ENCODE assay signal across 27 mouse cellular contexts in genomic region chr7:87718631-87719030, GRCm38 (mm10).
A peak's percentile ranks its signal among the peaks of the same experiment; 100 is the strongest.
DNase-seq lines count a peak whose midpoint lies in the region; ATAC-seq and TF ChIP-seq lines count a peak whose summit lies in the region.
"Had no signal": no experiment of that assay in that cellular context is flagged by ENCODE, and none has a peak within 500 bp of the region (broad histone marks: within the 10 kb centered on the region; RNA-seq: fewer than 3 reads in every experiment).

No protein-coding gene starts in this region.

- no peak for ATAC-seq in forebrain, postnatal 0 days
- ATAC-seq in forebrain, embryonic 12.5 days (ENCODE audit: low FRiP score) = no peak
- ATAC-seq: activated CD4-positive, CD25-positive, alpha-beta regulatory T cell, adult 4 months; CD4-positive, CD25-positive, alpha-beta regulatory T cell, adult 4 months; forebrain, embryonic 15.5 days; Patski had no signal

- no peak overlapping the region for H3K4me2 ChIP-seq in forebrain, postnatal 0 days (ENCODE audit: low read depth)
- no peak overlapping the region for H3K4me2 ChIP-seq in forebrain, embryonic 12.5 days
- H3K4me2 ChIP-seq: embryonic facial prominence, embryonic 15.5 days; forebrain, embryonic 15.5 days; heart, embryonic 13.5 days; hindbrain, embryonic 15.5 days had no signal

- 33% methylated on average over 1 of the region's 1 CpGs for WGBS in forebrain, postnatal 0 days
- WGBS in forebrain, embryonic 12.5 days = 67% methylated on average over 1 of the region's 1 CpGs
- WGBS in thymus, adult 2 months = 78% methylated on average over 1 of the region's 1 CpGs

- H3K27me3 ChIP-seq in forebrain, postnatal 0 days (ENCODE audit: insufficient read depth, low read length) = no peaks in the 10 kb centered on the region
- H3K27me3 ChIP-seq in forebrain, embryonic 12.5 days = no peaks in the 10 kb centered on the region
- no peaks in the 10 kb centered on the region for H3K27me3 ChIP-seq in thymus, adult 2 months (ENCODE audit: control insufficient read depth, insufficient read depth, low read length)
- H3K27me3 ChIP-seq: embryonic facial prominence, embryonic 15.5 days; forebrain, embryonic 15.5 days; heart, embryonic 13.5 days; hindbrain, embryonic 15.5 days; Patski had no signal

- H3K4me1 ChIP-seq in forebrain, postnatal 0 days (ENCODE audit: insufficient read depth) = no peaks in the 10 kb centered on the region
- no peaks in the 10 kb centered on the region for H3K4me1 ChIP-seq in forebrain, embryonic 12.5 days
- no peaks in the 10 kb centered on the region for H3K4me1 ChIP-seq in thymus, adult 2 months (replicated peaks; ENCODE audit: control insufficient read depth, insufficient read depth, low read length)
- H3K4me1 ChIP-seq: embryonic facial prominence, embryonic 15.5 days; forebrain, embryonic 10.5 days; forebrain, embryonic 15.5 days; heart, embryonic 13.5 days; hindbrain, embryonic 15.5 days had no signal

- H3K9ac ChIP-seq in forebrain, postnatal 0 days = no peak overlapping the region
- H3K9ac ChIP-seq in forebrain, embryonic 12.5 days = no peak overlapping the region
- H3K9ac ChIP-seq: embryonic facial prominence, embryonic 15.5 days; forebrain, embryonic 15.5 days; heart, embryonic 13.5 days; hindbrain, embryonic 15.5 days had no signal

- no peak overlapping the region for H3K27ac ChIP-seq in forebrain, postnatal 0 days (ENCODE audit: low read depth, low read length)
- no peak overlapping the region for H3K27ac ChIP-seq in forebrain, embryonic 12.5 days
- H3K27ac ChIP-seq in layer of hippocampus, adult 2 months = peak overlapping the region; percentile 52; the same call in 1 of the 2 replicates
- no peak overlapping the region for H3K27ac ChIP-seq in thymus, adult 2 months (ENCODE audit: control insufficient read depth, insufficient read depth, low read length)
- H3K27ac ChIP-seq: embryonic facial prominence, embryonic 15.5 days; forebrain, embryonic 10.5 days; forebrain, embryonic 15.5 days; gastrocnemius, adult 2 months; heart, embryonic 13.5 days; hindbrain, embryonic 15.5 days had no signal

- peak; percentile 2 for DNase-seq in forebrain, postnatal 0 days
- no peak for DNase-seq in layer of hippocampus, adult 2 months (ENCODE audit: low spot score in 2 of 2)
- no peak for DNase-seq in layer of hippocampus, postnatal 25 days (ENCODE audit: extremely low spot score in 1 of 2, low spot score in 1 of 2)
- peak; percentile 36 to 41 for DNase-seq in right cerebral cortex, adult 2 months (ENCODE audit: low spot score in 2 of 2)
- no peak for DNase-seq in right cerebral cortex, postnatal 4 days
- no peak for DNase-seq in thymus, adult 18-20 months
- no peak for DNase-seq in thymus, adult 2 months
- DNase-seq: adrenal gland, postnatal 14 days; B cell, adult 2 months; cerebellum, adult 18-20 months; cerebellum, adult 9-11 months; cerebellum, postnatal 36 days; embryo, embryonic 11 days; gastrocnemius, adult 2 months; gastrocnemius, postnatal 36 days; heart, adult 11 months; heart, postnatal 36 days had no signal

- H3K36me3 ChIP-seq in forebrain, postnatal 0 days (ENCODE audit: insufficient read depth) = no peaks in the 10 kb centered on the region
- no peaks in the 10 kb centered on the region for H3K36me3 ChIP-seq in forebrain, embryonic 12.5 days (replicated peaks)
- no peaks in the 10 kb centered on the region for H3K36me3 ChIP-seq in thymus, adult 2 months (ENCODE audit: control insufficient read depth, insufficient read depth, low read length)
- H3K36me3 ChIP-seq: embryonic facial prominence, embryonic 15.5 days; forebrain, embryonic 10.5 days; forebrain, embryonic 15.5 days; heart, embryonic 13.5 days; hindbrain, embryonic 15.5 days had no signal

- no peak for TF ChIP-seq POLR2A in thymus, adult 2 months (IDR thresholded peaks at IDR 0.05; ENCODE audit: control insufficient read depth, extremely low read depth, insufficient read depth, low read length, poor library complexity)

- TF ChIP-seq CTCF in forebrain, postnatal 0 days (IDR thresholded peaks at IDR 0.05; ENCODE audit: low read depth) = no peak
- no peak for TF ChIP-seq CTCF in layer of hippocampus, adult 2 months (conservative IDR thresholded peaks at IDR 0.05)
- TF ChIP-seq CTCF in thymus, adult 2 months (IDR thresholded peaks at IDR 0.05; ENCODE audit: borderline replicate concordance, control insufficient read depth, extremely low read depth, insufficient read depth, low read length, poor library complexity) = no peak

- no peak overlapping the region for H3K4me3 ChIP-seq in forebrain, postnatal 0 days (ENCODE audit: low read depth, low read length)
- H3K4me3 ChIP-seq in forebrain, embryonic 12.5 days (replicated peaks) = no peak overlapping the region
- H3K4me3 ChIP-seq in layer of hippocampus, adult 2 months = no peak overlapping the region
- no peak overlapping the region for H3K4me3 ChIP-seq in thymus, adult 2 months (ENCODE audit: control insufficient read depth, insufficient read depth, low read length)
- H3K4me3 ChIP-seq: embryonic facial prominence, embryonic 15.5 days; erythroblast, embryonic 14.5 days; forebrain, embryonic 10.5 days; forebrain, embryonic 15.5 days; gastrocnemius, adult 2 months; heart, embryonic 13.5 days; hindbrain, embryonic 15.5 days had no signal

- no peaks in the 10 kb centered on the region for H3K9me3 ChIP-seq in forebrain, postnatal 0 days (ENCODE audit: low read length)
- no peaks in the 10 kb centered on the region for H3K9me3 ChIP-seq in forebrain, embryonic 12.5 days
- H3K9me3 ChIP-seq: embryonic facial prominence, embryonic 15.5 days; forebrain, embryonic 10.5 days; forebrain, embryonic 15.5 days; heart, embryonic 13.5 days; hindbrain, embryonic 15.5 days had no signal

Comparison
In these comparisons a context has a peak if more than half of its experiments do, and no peak if none do; other contexts are left out.
1. DNase-seq: peak in forebrain, postnatal 0 days (single experiment) and right cerebral cortex, adult 2 months (2 of 2); none in layer of hippocampus, adult 2 months (0 of 2), layer of hippocampus, postnatal 25 days (0 of 2), right cerebral cortex, postnatal 4 days (single experiment), thymus, adult 18-20 months (0 of 2) and thymus, adult 2 months (single experiment).